Mouse (Mus musculus) embryonic fibroblast, embryonic 13.5 days (primary cell): ENCODE measurements around the gene Mast3. TPM values are rescaled to one million over a fixed set of nuclear protein-coding genes. Genes with fewer than 3 reads are reported as not detected.

ENCODE experiments used
- H3K27ac ChIP-seq: 2 replicates; pipeline ENCODE4 v1.5.1; 2012; ENCODE audit warnings: low read length, control low read depth, inconsistent platforms; ENCODE audit not compliant: insufficient read depth
- H3K4me1 ChIP-seq: 2 replicates; pipeline ENCODE4 v1.6.1; 2011; ENCODE audit warnings: low read length; ENCODE audit not compliant: control insufficient read depth, insufficient read depth
- H3K4me3 ChIP-seq: 2 replicates; pipeline ENCODE4 v1.5.1; 2011; ENCODE audit warnings: mild to moderate bottlenecking, control low read depth, low read length; ENCODE audit not compliant: insufficient read depth
- CTCF ChIP-seq: IDR thresholded peaks from 2 replicates; pipeline ENCODE4 v1.5.1; 2011; ENCODE audit warnings: mild to moderate bottlenecking, control low read depth, low read length, moderate library complexity, borderline replicate concordance; ENCODE audit not compliant: insufficient read depth
- POLR2A ChIP-seq: IDR thresholded peaks from 2 replicates; pipeline ENCODE4 v1.6.1; 2011; ENCODE audit warnings: low read depth, mild to moderate bottlenecking, control low read depth, low read length, moderate library complexity
- polyA plus RNA-seq: library from polyadenylated mRNA; stranded (reverse); fragments of >200 nt; gene quantifications from 2 replicates; pipeline ENCODE4 v1.2.4, GENCODE M21; 2011; ENCODE audit warnings: low read depth; ENCODE audit not compliant: missing spikeins, insufficient read length

Mast3 gene
- polyA plus RNA-seq, 1 experiment, result 13.1 TPM

GRCm38 (mm10) chr8:70821399-70821962 lies 16.6 kb upstream of the Mast3 start:
- TF ChIP-seq POLR2A (no peak), CTCF (peak; percentile 100)
- Histone ChIP-seq H3K4me3 (no peak overlapping the region), H3K27ac (no peak overlapping the region), H3K4me1 (no peaks in the 10 kb centered on the region)

GRCm38 (mm10) chr8:70820101-70820935 lies 15.5 kb upstream of the Mast3 start:
- H3K27ac ChIP-seq, result no peak overlapping the region
- no peaks in the 10 kb centered on the region for H3K4me1 ChIP-seq
- H3K4me3 ChIP-seq, result no peak overlapping the region
- no peak for TF ChIP-seq CTCF
- TF ChIP-seq POLR2A, result no peak

GRCm38 (mm10) chr8:70816679-70817078 lies 11.8 kb upstream of the Mast3 start:
- peaks cover 4% of the 10 kb centered on the region; the same call in 1 of the 2 replicates for H3K4me1 ChIP-seq

GRCm38 (mm10) chr8:70812885-70813284 lies 8.0 kb upstream of the Mast3 start:
- Histone ChIP-seq H3K27ac (no peak overlapping the region), H3K4me3 (no peak overlapping the region), H3K4me1 (peaks cover 4% of the 10 kb centered on the region; the same call in 1 of the 2 replicates)
- no peak for TF ChIP-seq POLR2A
- no peak for TF ChIP-seq CTCF

More at GRCm38 (mm10) chr8:70816679-70817078, 11.8 kb upstream of the Mast3 start:
- Histone ChIP-seq H3K27ac (no peak overlapping the region), H3K4me3 (no peak overlapping the region)
- TF ChIP-seq CTCF (no peak), POLR2A (no peak)

GRCm38 (mm10) chr8:70812055-70812454 lies 7.2 kb upstream of the Mast3 start:
- TF ChIP-seq POLR2A (no peak), CTCF (no peak)
- H3K4me1 ChIP-seq, result peaks cover 4% of the 10 kb centered on the region; the same call in 1 of the 2 replicates
- no peak overlapping the region for H3K4me3 ChIP-seq
- H3K27ac ChIP-seq, result no peak overlapping the region

GRCm38 (mm10) chr8:70810962-70811680 lies 6.3 kb upstream of the Mast3 start:
- TF ChIP-seq CTCF (no peak), POLR2A (no peak)
- Histone ChIP-seq H3K27ac (no peak overlapping the region; the same call in 1 of the 2 replicates), H3K4me1 (peaks cover 4% of the 10 kb centered on the region; the same call in 1 of the 2 replicates), H3K4me3 (no peak overlapping the region)

GRCm38 (mm10) chr8:70808955-70809701 lies 4.3 kb upstream of the Mast3 start:
- peaks cover 4% of the 10 kb centered on the region; the same call in 1 of the 2 replicates for H3K4me1 ChIP-seq
- TF ChIP-seq CTCF (no peak), POLR2A (no peak)
- no peak overlapping the region for H3K27ac ChIP-seq
- H3K4me3 ChIP-seq, result no peak overlapping the region

GRCm38 (mm10) chr8:70808239-70808638 lies 3.4 kb upstream of the Mast3 start, which contains the start of gene Il12rb1:
TSS of gene Il12rb1 (plus strand) at chr8:70808449.
- H3K4me1 ChIP-seq, result peaks cover 4% of the 10 kb centered on the region; the same call in 1 of the 2 replicates
- TF ChIP-seq POLR2A (no peak), CTCF (no peak)
- H3K4me3 ChIP-seq, result no peak within 1 kb of the TSS
- no peak within 1 kb of the TSS for H3K27ac ChIP-seq

- Histone ChIP-seq H3K27ac (no peak overlapping the region), H3K4me1 (0 out of 2 replicates have a peak, but pooled peaks cover under 1% of the 10 kb centered on the region), H3K4me3 (no peak overlapping the region)
- TF ChIP-seq POLR2A (no peak), CTCF (no peak)
These were observed 2.5 kb upstream of the Mast3 start for GRCm38 (mm10) chr8:70807304-70807703.
